Mouse (Mus musculus) T-cell, adult 66 days (primary cell): ENCODE results near the gene Snx13. TPM values are rescaled to one million over a fixed set of nuclear protein-coding genes. Genes with fewer than 3 reads are reported as not detected.

Experiments
- total RNA-seq, 2 experiments: library from RNA; stranded (reverse); gene quantifications; 3 replicates in 1 of 2; 4 replicates in 1 of 2; pipeline ENCODE4 v1.2.4; 2023

Gene Snx13
- 10 to 100 TPM; 16.6 to 20.9 TPM for total RNA-seq

GRCm38 (mm10) chr12:35046999-35047319 is at the start of gene Snx13:
TSS of gene Snx13 (plus strand) at chr12:35047186.

Other genes with a start within 250 kb of the Snx13 start
- 1 to 10 TPM; 1.1 to 2.9 TPM for gene Hdac9, start 130.1 kb upstream of the Snx13 start, total RNA-seq
- gene Prps1l1, start 62.4 kb upstream of the Snx13 start, total RNA-seq: not detected